Mouse (Mus musculus): ENCODE measurements around the gene Negr1.

- TF ChIP-seq CTCF (IDR thresholded peaks at IDR 0.05; ENCODE audit: low read depth, low read length): no peak
- no peak for TF ChIP-seq POLR2A (IDR thresholded peaks at IDR 0.05; ENCODE audit: insufficient read depth, low read length)
- no peak for TF ChIP-seq EP300 (IDR thresholded peaks at IDR 0.05; ENCODE audit: insufficient read depth, low read depth, low read length)
Observed at GRCm38 (mm10) chr3:157090051-157090450, 528.5 kb downstream of the Negr1 start.

Measured in ES-Bruce4 (cell line).